Comparison of ENCODE assay signal across 8 mouse cellular contexts in the genomic region with DNA sequence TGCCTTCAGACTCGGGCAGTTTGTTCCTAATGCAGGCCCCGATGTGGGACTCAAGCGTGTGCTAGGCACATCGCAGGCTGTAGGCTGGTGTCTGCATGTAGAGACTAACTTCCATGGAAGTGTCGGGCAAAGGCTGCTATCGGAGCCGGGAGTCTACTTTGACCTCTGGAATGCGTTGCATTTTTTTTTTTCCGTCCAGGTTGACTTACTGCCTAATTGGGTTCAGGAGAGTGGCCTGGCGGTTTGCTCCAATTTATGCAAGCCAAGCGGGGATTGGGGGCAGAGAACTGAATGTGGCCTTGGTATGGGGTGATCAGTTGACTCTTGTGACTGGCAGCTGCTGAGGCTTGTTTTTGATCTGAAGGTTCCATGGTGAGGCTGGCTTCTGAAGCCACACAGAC. TPM values are rescaled to one million over a fixed set of nuclear protein-coding genes. Genes with fewer than 3 reads are reported as not detected.
DNase-seq lines count a peak whose midpoint lies in the region; ATAC-seq and TF ChIP-seq lines count a peak whose summit lies in the region.

No protein-coding gene starts in this region.

- 0 out of 2 replicates have a peak overlapping the region, but pooled peaks have one; percentile 9 for H3K27ac ChIP-seq in embryonic fibroblast, embryonic 13.5 days (ENCODE audit: insufficient read depth, low read length)
- H3K27ac ChIP-seq in hindbrain, postnatal 0 days: peak overlapping the region; percentile 100
- peak overlapping the region; percentile 92 for H3K27ac ChIP-seq in liver, embryonic 15.5 days (replicated peaks)

- no peak for TF ChIP-seq CTCF in embryonic fibroblast, embryonic 13.5 days (IDR thresholded peaks at IDR 0.05; ENCODE audit: borderline replicate concordance, insufficient read depth, low read length)
- TF ChIP-seq CTCF in hindbrain, postnatal 0 days (IDR thresholded peaks at IDR 0.05; ENCODE audit: low read depth): no peak

- no peak for TF ChIP-seq POLR2A in embryonic fibroblast, embryonic 13.5 days (IDR thresholded peaks at IDR 0.05; ENCODE audit: low read depth, low read length)

- H3K4me3 ChIP-seq in embryonic fibroblast, embryonic 13.5 days (ENCODE audit: insufficient read depth, low read length): peak overlapping the region; percentile 87
- peak overlapping the region; percentile 88 for H3K4me3 ChIP-seq in hindbrain, postnatal 0 days (ENCODE audit: low read length)
- H3K4me3 ChIP-seq in liver, embryonic 15.5 days (replicated peaks): peak overlapping the region; percentile 86

- no peak for ATAC-seq in hindbrain, postnatal 0 days
- no peak for ATAC-seq in liver, embryonic 15.5 days (ENCODE audit: insufficient read depth)

- peak; percentile 47 for DNase-seq in retina, postnatal 1 day
- no peak for DNase-seq in retina, embryonic 14.5 days (ENCODE audit: low spot score)
- no peak for DNase-seq in hindbrain, postnatal 0 days (ENCODE audit: low spot score)
- DNase-seq in layer of hippocampus, adult 11-12 months (ENCODE audit: low spot score): no peak
- no peak for DNase-seq in spleen, adult 18-20 months
- DNase-seq in spleen, postnatal 4 days (ENCODE audit: low spot score in 2 of 2): no peak

- no peaks in the 10 kb centered on the region for H3K9me3 ChIP-seq in hindbrain, postnatal 0 days (ENCODE audit: low read length)
- H3K9me3 ChIP-seq in liver, embryonic 15.5 days (replicated peaks): no peaks in the 10 kb centered on the region

- H3K36me3 ChIP-seq in hindbrain, postnatal 0 days (ENCODE audit: insufficient read depth, low read length): no peaks in the 10 kb centered on the region
- 0 out of 2 replicates have a peak, but pooled peaks cover 6% of the 10 kb centered on the region for H3K36me3 ChIP-seq in liver, embryonic 15.5 days (replicated peaks)

- no peaks in the 10 kb centered on the region for H3K4me1 ChIP-seq in embryonic fibroblast, embryonic 13.5 days (ENCODE audit: control insufficient read depth, insufficient read depth, low read length)
- H3K4me1 ChIP-seq in hindbrain, postnatal 0 days (ENCODE audit: insufficient read depth, low read length): peaks cover 27% of the 10 kb centered on the region
- peaks cover 75% of the 10 kb centered on the region for H3K4me1 ChIP-seq in liver, embryonic 15.5 days (replicated peaks)

- H3K4me2 ChIP-seq in hindbrain, postnatal 0 days (ENCODE audit: low read depth, low read length): peak overlapping the region; percentile 92
- H3K4me2 ChIP-seq in liver, embryonic 15.5 days: peak overlapping the region; percentile 96

- no peaks in the 10 kb centered on the region for H3K27me3 ChIP-seq in hindbrain, postnatal 0 days (ENCODE audit: insufficient read depth, low read length)
- peaks cover 8% of the 10 kb centered on the region for H3K27me3 ChIP-seq in liver, embryonic 15.5 days

- peak overlapping the region; percentile 99 for H3K9ac ChIP-seq in hindbrain, postnatal 0 days (replicated peaks; ENCODE audit: low read length)
- H3K9ac ChIP-seq in liver, embryonic 15.5 days: peak overlapping the region; percentile 74

- WGBS in hindbrain, postnatal 0 days: 7% methylated on average over 11 of the region's 11 CpGs
- WGBS in liver, embryonic 15.5 days (ENCODE audit: insufficient replicate concordance): 33% methylated on average over 11 of the region's 11 CpGs

RNA-seq across cellular contexts. Expression of a gene that starts 4.0 kb away (rescaled TPM):
- 352 and 487 TPM in 2 replicates for polyA plus RNA-seq in embryonic fibroblast, embryonic 13.5 days (2011; ENCODE audit: insufficient read length, low read depth, missing spikeins)
- total RNA-seq in hindbrain, postnatal 0 days (2014; rRNA removed): 50.7 and 57.2 TPM in 2 replicates
- 112 and 116 TPM in 2 replicates for polyA plus RNA-seq in hindbrain, postnatal 0 days (2015; fragmentation: Nextera tagmentation; extraction: Ambion mirVana)
- polyA plus RNA-seq in liver, embryonic 15.5 days (2015; fragmentation: Nextera tagmentation; extraction: Ambion mirVana): 48.5 and 63.7 TPM in 2 replicates

Comparison
In these comparisons a context has a peak if more than half of its experiments do, and no peak if none do; other contexts are left out.
1. H3K27ac ChIP-seq: peak in every context shown above with its lines; median percentile 100 in hindbrain, postnatal 0 days; 92 in liver, embryonic 15.5 days; 9 in embryonic fibroblast, embryonic 13.5 days.